Mouse (Mus musculus) embryonic facial prominence, embryonic 11.5 days (tissue): Measurements from ENCODE around the gene Ddit4. TPM values are rescaled to one million over a fixed set of nuclear protein-coding genes. Genes with fewer than 3 reads are reported as not detected.

Source experiments
- ATAC-seq: fragments of 200-750 bp; cut with Nextera tagmentation; replicated peaks from 2 replicates; pipeline ENCODE4 v1.8.0; 2017; ENCODE audit warnings: low read depth; ENCODE audit not compliant: insufficient number of reproducible peaks, low FRiP score, low TSS enrichment
- DNase-seq: peaks from one replicate; pipeline ENCODE4 v3.0.0-alpha.2; 2015; ENCODE audit warnings: low spot score
- H3K27ac ChIP-seq: fragments of 300-500 bp; sonication (generic); replicated peaks from 2 replicates; pipeline ENCODE4 v1.5.1; 2014; ENCODE audit warnings: mild to moderate bottlenecking, low read depth, low read length, control low read depth
- H3K27me3 ChIP-seq: fragments of 300-500 bp; sonication (generic); 2 replicates; pipeline ENCODE4 v1.6.1; 2014; ENCODE audit warnings: mild to moderate bottlenecking, low read length, moderate library complexity, mixed read lengths; ENCODE audit not compliant: control insufficient read depth, insufficient read depth
- H3K36me3 ChIP-seq: fragments of 300-500 bp; sonication (generic); replicated peaks from 2 replicates; pipeline ENCODE4 v1.6.1; 2014; ENCODE audit warnings: low read depth, mild to moderate bottlenecking, low read length, moderate library complexity, mixed read lengths; ENCODE audit not compliant: control insufficient read depth, insufficient read depth
- H3K4me1 ChIP-seq: fragments of 300-500 bp; sonication (generic); 2 replicates; pipeline ENCODE4 v1.6.1; 2014; ENCODE audit warnings: low read length, mixed read lengths; ENCODE audit not compliant: control insufficient read depth, insufficient read depth
- H3K4me2 ChIP-seq: fragments of 300-500 bp; sonication (generic); 2 replicates; pipeline ENCODE4 v1.6.1; 2014; ENCODE audit warnings: low read depth, mild to moderate bottlenecking, control low read depth, low read length, moderate library complexity
- H3K4me3 ChIP-seq: fragments of 300-500 bp; sonication (generic); 2 replicates; pipeline ENCODE4 v1.5.1; 2014; ENCODE audit warnings: low read depth, low read length, control low read depth
- H3K9ac ChIP-seq: fragments of 300-500 bp; sonication (generic); replicated peaks from 2 replicates; pipeline ENCODE4 v1.6.1; 2014; ENCODE audit warnings: mild to moderate bottlenecking, control low read depth, low read length
- H3K9me3 ChIP-seq: fragments of 300-500 bp; sonication (generic); replicated peaks from 2 replicates; pipeline ENCODE4 v1.6.1; 2016; ENCODE audit warnings: mild to moderate bottlenecking, low read length, inconsistent platforms, mixed read lengths; ENCODE audit not compliant: control insufficient read depth
- WGBS: fragments of 180-500 bp; shearing (Covaris S2); extraction: QIAGEN DNeasy Blood & Tissue Kit; methylation state at CpG from one replicate; pipeline ENCODE4 v1.1.7; 2014; 5-methylcytosine and 5-hydroxymethylcytosine counted together
- polyA plus RNA-seq: library from polyadenylated mRNA; unstranded; fragments of >200 nt; fragmentation: Nextera tagmentation; extraction: Ambion mirVana; gene quantifications from 2 replicates; pipeline ENCODE4 v1.2.1, GENCODE M21; 2014

Ddit4 gene
- polyA plus RNA-seq, 1 experiment from 2014 or later: 6.3 TPM

- Histone ChIP-seq H3K9me3 (no peaks in the 10 kb centered on the region), H3K9ac (peak overlapping the region; percentile 93), H3K27ac (peak overlapping the region; percentile 84; the same call in 1 of the 2 replicates), H3K27me3 (no peaks in the 10 kb centered on the region), H3K36me3 (no peaks in the 10 kb centered on the region), H3K4me1 (peaks cover 9% of the 10 kb centered on the region), H3K4me3 (peak overlapping the region; percentile 94), H3K4me2 (peak overlapping the region; percentile 95)
- DNase-seq (peak; percentile 78), ATAC-seq (0 out of 2 replicates have a peak, but pooled peaks have one; percentile 21)
- WGBS: under 1% methylated on average over 23 of the region's 23 CpGs
Measured at GRCm38 (mm10) chr10:59950716-59951191, 880 bp downstream of the Ddit4 start.

GRCm38 (mm10) chr10:59949783-59950605 is 1.6 kb downstream of the Ddit4 start:
- no peaks in the 10 kb centered on the region for H3K27me3 ChIP-seq
- H3K27ac ChIP-seq: 0 out of 2 replicates have a peak overlapping the region, but pooled peaks have one; percentile 84

GRCm38 (mm10) chr10:59949255-59949648 is 2.4 kb downstream of the Ddit4 start:
- DNase-seq: no peak

More at GRCm38 (mm10) chr10:59949783-59950605, 1.6 kb downstream of the Ddit4 start:
- Histone ChIP-seq H3K9ac (peak overlapping the region; percentile 93), H3K4me2 (peak overlapping the region; percentile 95), H3K4me3 (peak overlapping the region; percentile 94), H3K36me3 (no peaks in the 10 kb centered on the region), H3K4me1 (peaks cover 9% of the 10 kb centered on the region), H3K9me3 (no peaks in the 10 kb centered on the region)
- no peak for ATAC-seq
- 29% methylated on average over 15 of the region's 15 CpGs for WGBS
- no peak for DNase-seq

GRCm38 (mm10) chr10:59948363-59949254 is 3.0 kb downstream of the Ddit4 start:
- Histone ChIP-seq H3K27me3 (no peaks in the 10 kb centered on the region), H3K9me3 (no peaks in the 10 kb centered on the region), H3K36me3 (no peaks in the 10 kb centered on the region), H3K4me2 (no peak overlapping the region; the same call in 1 of the 2 replicates), H3K9ac (no peak overlapping the region), H3K4me3 (no peak overlapping the region; the same call in 1 of the 2 replicates), H3K4me1 (peaks cover 9% of the 10 kb centered on the region), H3K27ac (peak overlapping the region; percentile 2; the same call in 1 of the 2 replicates)
- DNase-seq: peak; percentile 28
- 36% methylated on average over 6 of the region's 6 CpGs for WGBS
- no peak for ATAC-seq

More at GRCm38 (mm10) chr10:59949255-59949648, 2.4 kb downstream of the Ddit4 start:
- H3K27me3 ChIP-seq: no peaks in the 10 kb centered on the region
- peak overlapping the region; percentile 2; the same call in 1 of the 2 replicates for H3K27ac ChIP-seq
- no peak overlapping the region for H3K9ac ChIP-seq
- H3K9me3 ChIP-seq: no peaks in the 10 kb centered on the region
- peaks cover 9% of the 10 kb centered on the region for H3K4me1 ChIP-seq
- H3K4me2 ChIP-seq: peak overlapping the region; percentile 95; the same call in 1 of the 2 replicates
- H3K4me3 ChIP-seq: peak overlapping the region; percentile 14
- no peak for ATAC-seq
- 63% methylated on average over 1 of the region's 1 CpGs for WGBS
- H3K36me3 ChIP-seq: no peaks in the 10 kb centered on the region

- Histone ChIP-seq H3K9me3 (no peaks in the 10 kb centered on the region), H3K27ac (no peak overlapping the region), H3K4me2 (no peak overlapping the region), H3K9ac (no peak overlapping the region), H3K27me3 (no peaks in the 10 kb centered on the region), H3K4me3 (no peak overlapping the region), H3K4me1 (peaks cover 11% of the 10 kb centered on the region), H3K36me3 (no peaks in the 10 kb centered on the region)
- DNase-seq (no peak), ATAC-seq (no peak)
- 72% methylated on average over 7 of the region's 7 CpGs for WGBS
Measured at GRCm38 (mm10) chr10:59947296-59948073, 4.1 kb downstream of the Ddit4 start.

GRCm38 (mm10) chr10:59946362-59946761 is 5.3 kb downstream of the Ddit4 start:
- H3K9ac ChIP-seq: no peak overlapping the region
- WGBS: 90% methylated on average over 5 of the region's 5 CpGs
- peaks cover 11% of the 10 kb centered on the region for H3K4me1 ChIP-seq
- no peak overlapping the region for H3K4me2 ChIP-seq
- H3K27me3 ChIP-seq: no peaks in the 10 kb centered on the region
- H3K4me3 ChIP-seq: no peak overlapping the region
- DNase-seq (no peak), ATAC-seq (no peak)
- H3K9me3 ChIP-seq: no peaks in the 10 kb centered on the region
- H3K36me3 ChIP-seq: no peaks in the 10 kb centered on the region
- H3K27ac ChIP-seq: no peak overlapping the region

GRCm38 (mm10) chr10:59945416-59945815 is 6.2 kb downstream of the Ddit4 start:
- peaks cover 11% of the 10 kb centered on the region for H3K4me1 ChIP-seq
- WGBS: 86% methylated on average over 3 of the region's 3 CpGs
- H3K36me3 ChIP-seq: no peaks in the 10 kb centered on the region
- ATAC-seq (no peak), DNase-seq (no peak)
- no peak overlapping the region for H3K9ac ChIP-seq
- H3K4me3 ChIP-seq: no peak overlapping the region
- H3K9me3 ChIP-seq: no peaks in the 10 kb centered on the region
- no peak overlapping the region for H3K4me2 ChIP-seq
- no peak overlapping the region for H3K27ac ChIP-seq
- no peaks in the 10 kb centered on the region for H3K27me3 ChIP-seq
